Comparison of ENCODE assay signal across 7 mouse cellular contexts in genomic region chr2:174330616-174331191, GRCm38 (mm10). TPM values are rescaled to one million over a fixed set of nuclear protein-coding genes. Genes with fewer than 3 reads are reported as not detected.
DNase-seq lines count a peak whose midpoint lies in the region; ATAC-seq and TF ChIP-seq lines count a peak whose summit lies in the region.

No protein-coding gene starts in this region.

- 1% methylated on average over 45 of the region's 48 CpGs for WGBS in hindbrain, embryonic 15.5 days
- 1% methylated on average over 47 of the region's 48 CpGs for WGBS in limb, embryonic 10.5 days
- WGBS in midbrain, embryonic 10.5 days, result 2% methylated on average over 48 of the region's 48 CpGs

- H3K9ac ChIP-seq in hindbrain, embryonic 15.5 days, result peak overlapping the region; percentile 100

- H3K9me3 ChIP-seq in hindbrain, embryonic 15.5 days, result no peaks in the 10 kb centered on the region
- H3K9me3 ChIP-seq in limb, embryonic 10.5 days (replicated peaks), result 0 out of 2 replicates have a peak, but pooled peaks cover 3% of the 10 kb centered on the region
- H3K9me3 ChIP-seq in midbrain, embryonic 10.5 days (replicated peaks), result peaks cover 17% of the 10 kb centered on the region

- DNase-seq in adipocyte (ENCODE audit: low spot score), result peak; percentile 69
- peak; percentile 55 to 70 for DNase-seq in cerebellum, postnatal 4 days (ENCODE audit: low spot score in 2 of 2)
- DNase-seq in gastrocnemius, adult 2 months, result peak; percentile 88
- DNase-seq in limb, embryonic 10.5 days (ENCODE audit: low spot score), result peak; percentile 84
- peak; percentile 85 for DNase-seq in midbrain, embryonic 10.5 days (ENCODE audit: low spot score)
- DNase-seq in spleen, adult 12 weeks (ENCODE audit: low spot score), result peak; percentile 50

- peak overlapping the region; percentile 99 for H3K27ac ChIP-seq in gastrocnemius, adult 2 months
- H3K27ac ChIP-seq in hindbrain, embryonic 15.5 days (replicated peaks), result peak overlapping the region; percentile 99
- peak overlapping the region; percentile 100 for H3K27ac ChIP-seq in limb, embryonic 10.5 days
- H3K27ac ChIP-seq in midbrain, embryonic 10.5 days (replicated peaks), result peak overlapping the region; percentile 100

- ATAC-seq in hindbrain, embryonic 15.5 days (ENCODE audit: low FRiP score, low read depth), result peak; percentile 52

- H3K4me1 ChIP-seq in hindbrain, embryonic 15.5 days (replicated peaks), result peaks cover 58% of the 10 kb centered on the region
- peaks cover 59% of the 10 kb centered on the region for H3K4me1 ChIP-seq in limb, embryonic 10.5 days
- peaks cover 71% of the 10 kb centered on the region for H3K4me1 ChIP-seq in midbrain, embryonic 10.5 days

- H3K27me3 ChIP-seq in hindbrain, embryonic 15.5 days, result no peaks in the 10 kb centered on the region
- no peaks in the 10 kb centered on the region for H3K27me3 ChIP-seq in limb, embryonic 10.5 days (ENCODE audit: low read depth, poor library complexity, severe bottlenecking)
- no peaks in the 10 kb centered on the region for H3K27me3 ChIP-seq in midbrain, embryonic 10.5 days (ENCODE audit: low read depth, poor library complexity, severe bottlenecking)

- TF ChIP-seq CTCF in gastrocnemius, adult 2 months (IDR thresholded peaks at IDR 0.05), result peak; percentile 31

- H3K4me2 ChIP-seq in hindbrain, embryonic 15.5 days, result peak overlapping the region; percentile 57

- intact Hi-C loops in gastrocnemius, adult 2 months (cut with DNase I), result no loop called here

- no peaks in the 10 kb centered on the region for H3K36me3 ChIP-seq in hindbrain, embryonic 15.5 days
- H3K36me3 ChIP-seq in limb, embryonic 10.5 days, result peaks cover 35% of the 10 kb centered on the region
- H3K36me3 ChIP-seq in midbrain, embryonic 10.5 days, result peaks cover 36% of the 10 kb centered on the region

- H3K4me3 ChIP-seq in gastrocnemius, adult 2 months, result peak overlapping the region; percentile 98
- H3K4me3 ChIP-seq in hindbrain, embryonic 15.5 days, result peak overlapping the region; percentile 99
- H3K4me3 ChIP-seq in limb, embryonic 10.5 days, result peak overlapping the region; percentile 98
- peak overlapping the region; percentile 93 for H3K4me3 ChIP-seq in midbrain, embryonic 10.5 days

RNA-seq across cellular contexts. Expression of gene Gm20721, which starts 15.8 kb away (rescaled TPM):
- 1 to 10 TPM; 1.9 to 3.4 TPM for total RNA-seq in gastrocnemius, adult 2 months (2021)
- 11.8 and 13.1 TPM in 2 replicates for polyA plus RNA-seq in hindbrain, embryonic 15.5 days (2015; fragmentation: Nextera tagmentation; extraction: Ambion mirVana)
- polyA plus RNA-seq in limb, embryonic 10.5 days (2016; fragmentation: Nextera tagmentation; extraction: Ambion mirVana), result 14.9 and 15.2 TPM in 2 replicates
- polyA plus RNA-seq in midbrain, embryonic 10.5 days (2016; fragmentation: Nextera tagmentation; extraction: Ambion mirVana), result 12.7 and 15.2 TPM in 2 replicates

RNA-seq across cellular contexts. Expression of gene Gnas, which starts 46.6 kb away (rescaled TPM):
- 1,000 to 10,000 TPM; 1,330 to 1,331 TPM for total RNA-seq in gastrocnemius, adult 2 months (2021)
- polyA plus RNA-seq in hindbrain, embryonic 15.5 days (2015; fragmentation: Nextera tagmentation; extraction: Ambion mirVana), result 1,606 and 1,659 TPM in 2 replicates
- 1,045 and 1,269 TPM in 2 replicates for polyA plus RNA-seq in limb, embryonic 10.5 days (2016; fragmentation: Nextera tagmentation; extraction: Ambion mirVana)
- polyA plus RNA-seq in midbrain, embryonic 10.5 days (2016; fragmentation: Nextera tagmentation; extraction: Ambion mirVana), result 1,043 and 1,067 TPM in 2 replicates

Comparison
In these comparisons a context has a peak if more than half of its experiments do, and no peak if none do; other contexts are left out.
1. Peak in every context shown above with its lines: DNase-seq, ATAC-seq, H3K4me3 ChIP-seq and H3K27ac ChIP-seq.